Mouse (Mus musculus): ENCODE data around the gene Cbx1. TPM values are rescaled to one million over a fixed set of nuclear protein-coding genes. Genes with fewer than 3 reads are reported as not detected.

Gene Cbx1
- total RNA-seq, 2 experiments from 2014 or later, result 35.0 to 42.0 TPM

- peak overlapping the region; percentile 99 for H3K27ac ChIP-seq
Measured at GRCm38 (mm10) chr11:96823471-96823837, 34.5 kb downstream of the Cbx1 start.

GRCm38 (mm10) chr11:96823880-96824782 is 35.2 kb downstream of the Cbx1 start:
- intact Hi-C loops (cut with DNase I), result loop anchor here (5.0 kb wide), 1 partner anchor 37 kb away; the partner anchor contains the start of gene Cbx1
- peak overlapping the region; percentile 94 for H3K4me3 ChIP-seq
- H3K27ac ChIP-seq, result peak overlapping the region; percentile 99
- no peak for TF ChIP-seq CTCF (IDR thresholded peaks at IDR 0.05)
- peak; percentile 94 for DNase-seq

More at GRCm38 (mm10) chr11:96823471-96823837, 34.5 kb downstream of the Cbx1 start:
- no peak for TF ChIP-seq CTCF (IDR thresholded peaks at IDR 0.05)
- peak overlapping the region; percentile 94 for H3K4me3 ChIP-seq
- intact Hi-C loops (cut with DNase I), result loop anchor here (5.0 kb wide), 1 partner anchor 36 kb away; the partner anchor contains the start of gene Cbx1
- peak; percentile 48 for DNase-seq

- intact Hi-C loops (cut with DNase I), result loop anchor here (5.0 kb wide), 1 partner anchor 38 kb away; the partner anchor contains the start of gene Cbx1
- TF ChIP-seq CTCF (IDR thresholded peaks at IDR 0.05), result no peak
- Histone ChIP-seq H3K4me3 (peak overlapping the region; percentile 94), H3K27ac (peak overlapping the region; percentile 99)
- DNase-seq, result peak; percentile 95
Measured at GRCm38 (mm10) chr11:96824783-96825495, 36.0 kb downstream of the Cbx1 start.

- H3K4me3 ChIP-seq, result peak overlapping the region; percentile 94
- peak overlapping the region; percentile 99 for H3K27ac ChIP-seq
- intact Hi-C loops (cut with DNase I), result no loop called here
- peak; percentile 50 for DNase-seq
- TF ChIP-seq CTCF (IDR thresholded peaks at IDR 0.05), result no peak
Measured at GRCm38 (mm10) chr11:96826481-96826880, 37.6 kb downstream of the Cbx1 start.

- H3K27ac ChIP-seq, result peak overlapping the region; percentile 99
- peak; percentile 54 for DNase-seq
- peak overlapping the region; percentile 94 for H3K4me3 ChIP-seq
- TF ChIP-seq CTCF (IDR thresholded peaks at IDR 0.05), result no peak
- intact Hi-C loops (cut with DNase I), result no loop called here
Measured at GRCm38 (mm10) chr11:96827062-96827581, 38.2 kb downstream of the Cbx1 start.

- intact Hi-C loops (cut with DNase I), result no loop called here
- H3K4me3 ChIP-seq, result peak overlapping the region; percentile 94
- no peak for TF ChIP-seq CTCF (IDR thresholded peaks at IDR 0.05)
- H3K27ac ChIP-seq, result peak overlapping the region; percentile 99
- DNase-seq, result no peak
Measured at GRCm38 (mm10) chr11:96827917-96828316, 39.0 kb downstream of the Cbx1 start.

GRCm38 (mm10) chr11:96828881-96829280 is 40.0 kb downstream of the Cbx1 start:
- no peak for TF ChIP-seq CTCF (IDR thresholded peaks at IDR 0.05)
- Histone ChIP-seq H3K27ac (peak overlapping the region; percentile 99), H3K4me3 (peak overlapping the region; percentile 94)
- intact Hi-C loops (cut with DNase I), result no loop called here
- no peak for DNase-seq

GRCm38 (mm10) chr11:96829403-96829812 is 40.5 kb downstream of the Cbx1 start:
- DNase-seq, result peak; percentile 95
- TF ChIP-seq CTCF (IDR thresholded peaks at IDR 0.05), result no peak; the same call in 1 of the 2 replicates
- intact Hi-C loops (cut with DNase I), result no loop called here
- H3K4me3 ChIP-seq, result peak overlapping the region; percentile 94
- H3K27ac ChIP-seq, result peak overlapping the region; percentile 99

GRCm38 (mm10) chr11:96829813-96830538 is 41.0 kb downstream of the Cbx1 start, which contains the start of gene Nfe2l1:
Nfe2l1 (minus strand) TSS chr11:96829968.
- intact Hi-C loops (cut with DNase I), result loop anchor here (2.0 kb wide), 1 partner anchor 53 kb away; the partner anchor contains the start of gene Snx11
- DNase-seq, result peak; percentile 99
- peak within 1 kb of the TSS; percentile 99 for H3K27ac ChIP-seq
- H3K4me3 ChIP-seq, result peak within 1 kb of the TSS; percentile 94
- no peak for TF ChIP-seq CTCF (IDR thresholded peaks at IDR 0.05)

GRCm38 (mm10) chr11:96830539-96831216 is 41.8 kb downstream of the Cbx1 start:
- intact Hi-C loops (cut with DNase I), result loop anchor here (2.0 kb wide), 1 partner anchor 54 kb away; the partner anchor contains the start of gene Snx11
- TF ChIP-seq CTCF (IDR thresholded peaks at IDR 0.05), result no peak
- H3K4me3 ChIP-seq, result peak overlapping the region; percentile 94
- DNase-seq, result no peak
- peak overlapping the region; percentile 99 for H3K27ac ChIP-seq

- Histone ChIP-seq H3K27ac (no peak overlapping the region), H3K4me3 (no peak overlapping the region)
- DNase-seq, result no peak
- intact Hi-C loops (cut with DNase I), result loop anchor here (2.0 kb wide), 1 partner anchor 55 kb away; the partner anchor contains the start of gene Snx11
- no peak for TF ChIP-seq CTCF (IDR thresholded peaks at IDR 0.05)
Measured at GRCm38 (mm10) chr11:96831516-96831915, 42.6 kb downstream of the Cbx1 start.

Measured in gastrocnemius, adult 2 months (tissue).